Mouse (Mus musculus) stomach, embryonic 16.5 days (tissue): ENCODE measurements around the gene Tmem164. TPM values are rescaled to one million over a fixed set of nuclear protein-coding genes. Genes with fewer than 3 reads are reported as not detected.

Experiments
- ATAC-seq: fragments of 200-750 bp; cut with Nextera tagmentation; 2 replicates; pipeline ENCODE4 v1.8.0; 2017; ENCODE audit warnings: moderate number of reproducible peaks, moderate TSS enrichment; ENCODE audit not compliant: insufficient read depth, low FRiP score
- H3K27ac ChIP-seq: fragments of 300-500 bp; sonication (generic); 2 replicates; pipeline ENCODE4 v1.5.1; 2014; ENCODE audit warnings: low read length
- H3K27me3 ChIP-seq: fragments of 300-500 bp; sonication (generic); 2 replicates; pipeline ENCODE4 v1.6.1; 2014; ENCODE audit warnings: low read length, control low read depth, mixed read lengths; ENCODE audit not compliant: control insufficient read depth, insufficient read depth
- H3K36me3 ChIP-seq: fragments of 300-500 bp; sonication (generic); 2 replicates; pipeline ENCODE4 v1.6.1; 2014; ENCODE audit warnings: low read length; ENCODE audit not compliant: control insufficient read depth, insufficient read depth
- H3K4me1 ChIP-seq: fragments of 300-500 bp; sonication (generic); 2 replicates; pipeline ENCODE4 v1.6.1; 2014; ENCODE audit warnings: low read length, control low read depth, mixed read lengths; ENCODE audit not compliant: control insufficient read depth, insufficient read depth
- H3K4me2 ChIP-seq: fragments of 300-500 bp; sonication (generic); 2 replicates; pipeline ENCODE4 v1.6.1; 2014; ENCODE audit warnings: low read depth, low read length, mixed read lengths
- H3K4me3 ChIP-seq: fragments of 300-500 bp; sonication (generic); replicated peaks from 2 replicates; pipeline ENCODE4 v1.5.1; 2014; ENCODE audit warnings: mild to moderate bottlenecking, low read length
- H3K9ac ChIP-seq: fragments of 300-500 bp; sonication (generic); 2 replicates; pipeline ENCODE4 v1.6.1; 2014; ENCODE audit warnings: low read length
- H3K9me3 ChIP-seq: fragments of 300-500 bp; sonication (generic); replicated peaks from 2 replicates; pipeline ENCODE4 v1.6.1; 2016; ENCODE audit warnings: low read length, control low read depth; ENCODE audit not compliant: control insufficient read depth
- WGBS: fragments of 180-500 bp; shearing (Covaris S2); extraction: QIAGEN DNeasy Blood & Tissue Kit; methylation state at CpG from one replicate; pipeline ENCODE4 v1.1.7; 2014; 5-methylcytosine and 5-hydroxymethylcytosine counted together
- polyA plus RNA-seq: library from polyadenylated mRNA; unstranded; fragments of >200 nt; fragmentation: Nextera tagmentation; extraction: Ambion mirVana; gene quantifications from 2 replicates; pipeline ENCODE4 v1.2.1, GENCODE M21; 2015

The Tmem164 gene
- polyA plus RNA-seq, 1 experiment from 2014 or later, result 60.5 TPM

- no peak overlapping the region for H3K9ac ChIP-seq
- H3K9me3 ChIP-seq, result no peaks in the 10 kb centered on the region
- peak; percentile 11; the same call in 1 of the 2 replicates for ATAC-seq
- H3K4me1 ChIP-seq, result peaks cover 14% of the 10 kb centered on the region
- 56% methylated on average over 5 of the region's 5 CpGs for WGBS
- H3K4me2 ChIP-seq, result no peak overlapping the region
- no peak overlapping the region for H3K4me3 ChIP-seq
- H3K27me3 ChIP-seq, result no peaks in the 10 kb centered on the region; the same call in 1 of the 2 replicates
- H3K27ac ChIP-seq, result peak overlapping the region; percentile 81
- H3K36me3 ChIP-seq, result no peaks in the 10 kb centered on the region
Measured at GRCm38 (mm10) chrX:142702094-142702493, 20.9 kb downstream of the Tmem164 start.

GRCm38 (mm10) chrX:142702566-142702965 lies 21.4 kb downstream of the Tmem164 start:
- H3K9me3 ChIP-seq, result no peaks in the 10 kb centered on the region
- H3K9ac ChIP-seq, result no peak overlapping the region
- no peak for ATAC-seq
- H3K4me3 ChIP-seq, result no peak overlapping the region
- no peaks in the 10 kb centered on the region for H3K36me3 ChIP-seq
- WGBS, result 21% methylated on average over 3 of the region's 3 CpGs
- no peaks in the 10 kb centered on the region; the same call in 1 of the 2 replicates for H3K27me3 ChIP-seq
- H3K4me1 ChIP-seq, result peaks cover 13% of the 10 kb centered on the region
- peak overlapping the region; percentile 81 for H3K27ac ChIP-seq
- H3K4me2 ChIP-seq, result no peak overlapping the region

- no peak overlapping the region for H3K4me2 ChIP-seq
- no peak overlapping the region for H3K4me3 ChIP-seq
- 74% methylated on average over 3 of the region's 3 CpGs for WGBS
- H3K4me1 ChIP-seq, result peaks cover 13% of the 10 kb centered on the region
- no peak overlapping the region for H3K9ac ChIP-seq
- H3K27ac ChIP-seq, result no peak overlapping the region
- no peak for ATAC-seq
- H3K27me3 ChIP-seq, result no peaks in the 10 kb centered on the region; the same call in 1 of the 2 replicates
- no peaks in the 10 kb centered on the region for H3K9me3 ChIP-seq
- H3K36me3 ChIP-seq, result no peaks in the 10 kb centered on the region
Measured at GRCm38 (mm10) chrX:142703953-142704352, 22.7 kb downstream of the Tmem164 start.

GRCm38 (mm10) chrX:142708257-142708656 lies 27.1 kb downstream of the Tmem164 start:
- Histone ChIP-seq H3K4me3 (no peak overlapping the region), H3K27me3 (no peaks in the 10 kb centered on the region), H3K4me2 (no peak overlapping the region), H3K9ac (no peak overlapping the region), H3K27ac (no peak overlapping the region), H3K9me3 (no peaks in the 10 kb centered on the region), H3K36me3 (no peaks in the 10 kb centered on the region), H3K4me1 (no peaks in the 10 kb centered on the region)
- peak; percentile 40; the same call in 1 of the 2 replicates for ATAC-seq

- 77% methylated on average over 3 of the region's 3 CpGs for WGBS
- H3K4me1 ChIP-seq, result no peaks in the 10 kb centered on the region
- no peak for ATAC-seq
- no peak overlapping the region for H3K4me2 ChIP-seq
- no peak overlapping the region for H3K27ac ChIP-seq
- no peak overlapping the region for H3K9ac ChIP-seq
- no peak overlapping the region for H3K4me3 ChIP-seq
- no peaks in the 10 kb centered on the region for H3K27me3 ChIP-seq
- H3K36me3 ChIP-seq, result no peaks in the 10 kb centered on the region
- H3K9me3 ChIP-seq, result no peaks in the 10 kb centered on the region
Measured at GRCm38 (mm10) chrX:142716014-142716413, 34.8 kb downstream of the Tmem164 start.

- Histone ChIP-seq H3K36me3 (no peaks in the 10 kb centered on the region), H3K9me3 (no peaks in the 10 kb centered on the region), H3K9ac (no peak overlapping the region), H3K4me3 (no peak overlapping the region), H3K4me1 (no peaks in the 10 kb centered on the region), H3K27ac (no peak overlapping the region), H3K27me3 (no peaks in the 10 kb centered on the region), H3K4me2 (no peak overlapping the region)
- no peak for ATAC-seq
- WGBS, result 75% methylated on average over 9 of the region's 9 CpGs
Measured at GRCm38 (mm10) chrX:142717958-142718478, 36.8 kb downstream of the Tmem164 start.

GRCm38 (mm10) chrX:142718759-142719158 lies 37.6 kb downstream of the Tmem164 start:
- Histone ChIP-seq H3K27me3 (no peaks in the 10 kb centered on the region), H3K9ac (no peak overlapping the region), H3K4me3 (no peak overlapping the region), H3K9me3 (no peaks in the 10 kb centered on the region), H3K4me1 (no peaks in the 10 kb centered on the region), H3K36me3 (no peaks in the 10 kb centered on the region), H3K27ac (no peak overlapping the region), H3K4me2 (no peak overlapping the region)
- 75% methylated on average over 4 of the region's 4 CpGs for WGBS
- no peak for ATAC-seq

GRCm38 (mm10) chrX:142721897-142722296 lies 40.7 kb downstream of the Tmem164 start:
- no peak overlapping the region for H3K4me2 ChIP-seq
- H3K36me3 ChIP-seq, result no peaks in the 10 kb centered on the region
- no peak overlapping the region; the same call in 1 of the 2 replicates for H3K27ac ChIP-seq
- peaks cover 5% of the 10 kb centered on the region; the same call in 1 of the 2 replicates for H3K27me3 ChIP-seq
- no peaks in the 10 kb centered on the region for H3K9me3 ChIP-seq
- ATAC-seq, result no peak
- no peak overlapping the region for H3K9ac ChIP-seq
- 83% methylated on average over 3 of the region's 3 CpGs for WGBS
- no peak overlapping the region for H3K4me3 ChIP-seq
- H3K4me1 ChIP-seq, result no peaks in the 10 kb centered on the region

- Histone ChIP-seq H3K9me3 (no peaks in the 10 kb centered on the region), H3K9ac (no peak overlapping the region), H3K4me2 (no peak overlapping the region), H3K4me3 (no peak overlapping the region), H3K27ac (no peak overlapping the region), H3K36me3 (no peaks in the 10 kb centered on the region), H3K4me1 (no peaks in the 10 kb centered on the region; the same call in 1 of the 2 replicates), H3K27me3 (peaks cover 5% of the 10 kb centered on the region; the same call in 1 of the 2 replicates)
- 72% methylated on average over 2 of the region's 2 CpGs for WGBS
- ATAC-seq, result no peak
Measured at GRCm38 (mm10) chrX:142724203-142724602, 43.0 kb downstream of the Tmem164 start.
